Mouse (Mus musculus) liver, embryonic 14.5 days (tissue): Measurements from ENCODE around the gene Ikzf1. TPM values are rescaled to one million over a fixed set of nuclear protein-coding genes. Genes with fewer than 3 reads are reported as not detected.
A peak's percentile ranks its signal among the peaks of the same experiment; 100 is the strongest.

Source experiments
- ATAC-seq: fragments of 200-750 bp; cut with Nextera tagmentation; 2 replicates; pipeline ENCODE4 v1.8.0; 2017; ENCODE audit warnings: moderate number of reproducible peaks, mild to moderate bottlenecking, moderate library complexity; ENCODE audit not compliant: insufficient read depth
- DNase-seq, 3 experiments: peaks; one replicate each; pipeline ENCODE4 v3.0.0-alpha.2; 2012 to 2013; ENCODE audit warnings: low read depth in 3 of 3, low spot score in 3 of 3
- H3K27ac ChIP-seq: fragments of 300-500 bp; sonication (generic); 2 replicates; pipeline ENCODE4 v1.5.1; 2014; ENCODE audit warnings: moderate library complexity, mild to moderate bottlenecking, control low read depth, inconsistent platforms
- H3K27me3 ChIP-seq: fragments of 300-500 bp; sonication (generic); 2 replicates; pipeline ENCODE4 v1.6.1; 2014; ENCODE audit warnings: mild to moderate bottlenecking, low read length, moderate library complexity; ENCODE audit not compliant: control insufficient read depth, insufficient read depth
- H3K36me3 ChIP-seq: fragments of 300-500 bp; sonication (generic); replicated peaks from 2 replicates; pipeline ENCODE4 v1.6.1; 2014; ENCODE audit warnings: low read depth; ENCODE audit not compliant: control insufficient read depth, insufficient read depth
- H3K4me1 ChIP-seq, 2 experiments: fragments of 200-500 bp in 1 of 2; fragments of 300-500 bp in 1 of 2; sonication (generic) in 1 of 2; replicated peaks; 2 replicates each; pipeline ENCODE4 v1.6.1; 2012 to 2014; ENCODE audit warnings: antibody characterized with exemption in 1 of 2, inconsistent platforms in 1 of 2, low read length in 1 of 2; ENCODE audit not compliant: control insufficient read depth in 2 of 2, insufficient read depth in 2 of 2
- H3K4me2 ChIP-seq: fragments of 300-500 bp; sonication (generic); 2 replicates; pipeline ENCODE4 v1.6.1; 2014; ENCODE audit warnings: low read depth, mild to moderate bottlenecking, control low read depth, moderate library complexity
- H3K4me3 ChIP-seq, 2 experiments: fragments of 200-500 bp in 1 of 2; fragments of 300-500 bp in 1 of 2; sonication (generic) in 1 of 2; 2 replicates each; pipeline ENCODE4 v1.5.1; 2012 to 2014; ENCODE audit warnings: low read depth in 2 of 2, low read length in 2 of 2, mild to moderate bottlenecking in 2 of 2, control low read depth in 1 of 2, inconsistent platforms in 1 of 2, moderate library complexity in 1 of 2; ENCODE audit not compliant: insufficient read depth in 1 of 2
- H3K9ac ChIP-seq: fragments of 300-500 bp; sonication (generic); replicated peaks from 2 replicates; pipeline ENCODE4 v1.6.1; 2014; ENCODE audit warnings: mild to moderate bottlenecking, control low read depth, moderate library complexity
- H3K9me3 ChIP-seq: fragments of 300-500 bp; sonication (generic); 2 replicates; pipeline ENCODE4 v1.6.1; 2016; ENCODE audit warnings: low read length, mixed read lengths; ENCODE audit not compliant: control insufficient read depth
- CTCF ChIP-seq: IDR thresholded peaks from 2 replicates; pipeline ENCODE4 v1.5.1; 2016; ENCODE audit warnings: antibody characterized with exemption, low read depth, control low read depth
- EP300 ChIP-seq: IDR thresholded peaks from 2 replicates; pipeline ENCODE4 v1.6.1; 2016; ENCODE audit warnings: antibody characterized with exemption, low read depth
- WGBS: fragments of 180-500 bp; shearing (Covaris S2); extraction: QIAGEN DNeasy Blood & Tissue Kit; methylation state at CpG from one replicate; pipeline ENCODE4 v1.1.7; 2014; ENCODE audit not compliant: insufficient replicate concordance; 5-methylcytosine and 5-hydroxymethylcytosine counted together
- polyA plus RNA-seq, 2 experiments: library from polyadenylated mRNA; depleted of rRNA in 1 of 2; stranded (reverse) in 1 of 2; unstranded in 1 of 2; fragments of >200 nt; fragmentation: Nextera tagmentation in 1 of 2; extraction: Ambion mirVana in 1 of 2; gene quantifications; 2 replicates each; pipeline versions ENCODE4 v1.2.1 to v1.2.3; 2012 to 2014

The Ikzf1 gene
- polyA plus RNA-seq, 2 experiments = 46.6 to 65.4 TPM

- Histone ChIP-seq H3K27ac (peak overlapping the region; percentile 46), H3K4me2 (no peak overlapping the region), H3K9ac (no peak overlapping the region), H3K4me1 (peaks cover 55 to 60% of the 10 kb centered on the region in 2 experiments), H3K9me3 (no peaks in the 10 kb centered on the region), H3K4me3 (no peak overlapping the region), H3K36me3 (no peaks in the 10 kb centered on the region), H3K27me3 (no peaks in the 10 kb centered on the region; the same call in 1 of the 2 replicates)
- WGBS = 35% methylated on average over 3 of the region's 3 CpGs
- ATAC-seq (no peak), DNase-seq (no peak)
- TF ChIP-seq EP300 (no peak), CTCF (no peak)
Measured at GRCm38 (mm10) chr11:11820737-11821136, 135.9 kb downstream of the Ikzf1 start.

GRCm38 (mm10) chr11:11821387-11821975 lies 136.7 kb downstream of the Ikzf1 start:
- Histone ChIP-seq H3K4me2 (peak overlapping the region; percentile 52), H3K36me3 (no peaks in the 10 kb centered on the region), H3K4me3 (no peak overlapping the region), H3K27ac (peak overlapping the region; percentile 66), H3K9ac (peak overlapping the region; percentile 55), H3K27me3 (no peaks in the 10 kb centered on the region; the same call in 1 of the 2 replicates), H3K9me3 (no peaks in the 10 kb centered on the region), H3K4me1 (peaks cover 50 to 56% of the 10 kb centered on the region in 2 experiments)
- WGBS = 28% methylated on average over 16 of the region's 16 CpGs
- no peak for ATAC-seq
- DNase-seq = no peak
- TF ChIP-seq EP300 (no peak), CTCF (no peak)

Other genes starting within 250 kb of the Ikzf1 start
- 0.20 and 2.1 TPM in 2 replicates for gene Spata48, start 222.9 kb upstream of the Ikzf1 start, polyA plus RNA-seq (2012; rRNA removed)
- 0.41 TPM in 1 of 2 replicates, not detected in the other for gene Spata48, start 222.9 kb upstream of the Ikzf1 start, polyA plus RNA-seq (2014; fragmentation: Nextera tagmentation; extraction: Ambion mirVana)
- 0.04 and 0.06 TPM in 2 replicates for gene Zpbp, start 222.6 kb upstream of the Ikzf1 start, polyA plus RNA-seq (2012; rRNA removed)
- gene Zpbp, start 222.6 kb upstream of the Ikzf1 start, polyA plus RNA-seq (2014; fragmentation: Nextera tagmentation; extraction: Ambion mirVana) = 0.13 and 0.22 TPM in 2 replicates
- gene 4930512M02Rik, start 57.2 kb upstream of the Ikzf1 start, polyA plus RNA-seq (2012; rRNA removed) = not detected in 2 replicates
- gene 4930512M02Rik, start 57.2 kb upstream of the Ikzf1 start, polyA plus RNA-seq (2014; fragmentation: Nextera tagmentation; extraction: Ambion mirVana) = not detected in 2 replicates
- gene Fignl1, start 124.0 kb downstream of the Ikzf1 start, polyA plus RNA-seq (2012; rRNA removed) = 23.2 and 32.2 TPM in 2 replicates
- 102 and 110 TPM in 2 replicates for gene Fignl1, start 124.0 kb downstream of the Ikzf1 start, polyA plus RNA-seq (2014; fragmentation: Nextera tagmentation; extraction: Ambion mirVana)
- gene Ddc, start 213.1 kb downstream of the Ikzf1 start, polyA plus RNA-seq (2012; rRNA removed) = 3.0 and 4.3 TPM in 2 replicates
- 7.4 and 8.2 TPM in 2 replicates for gene Ddc, start 213.1 kb downstream of the Ikzf1 start, polyA plus RNA-seq (2014; fragmentation: Nextera tagmentation; extraction: Ambion mirVana)